Mouse (Mus musculus) ovary, postnatal 36 days (tissue): ENCODE data around the gene Pde4c.

Experiments
- DNase-seq: peaks from one replicate; pipeline ENCODE4 v3.0.0; 2022; ENCODE audit warnings: low spot score, mixed read lengths

The Pde4c gene

DNA sequence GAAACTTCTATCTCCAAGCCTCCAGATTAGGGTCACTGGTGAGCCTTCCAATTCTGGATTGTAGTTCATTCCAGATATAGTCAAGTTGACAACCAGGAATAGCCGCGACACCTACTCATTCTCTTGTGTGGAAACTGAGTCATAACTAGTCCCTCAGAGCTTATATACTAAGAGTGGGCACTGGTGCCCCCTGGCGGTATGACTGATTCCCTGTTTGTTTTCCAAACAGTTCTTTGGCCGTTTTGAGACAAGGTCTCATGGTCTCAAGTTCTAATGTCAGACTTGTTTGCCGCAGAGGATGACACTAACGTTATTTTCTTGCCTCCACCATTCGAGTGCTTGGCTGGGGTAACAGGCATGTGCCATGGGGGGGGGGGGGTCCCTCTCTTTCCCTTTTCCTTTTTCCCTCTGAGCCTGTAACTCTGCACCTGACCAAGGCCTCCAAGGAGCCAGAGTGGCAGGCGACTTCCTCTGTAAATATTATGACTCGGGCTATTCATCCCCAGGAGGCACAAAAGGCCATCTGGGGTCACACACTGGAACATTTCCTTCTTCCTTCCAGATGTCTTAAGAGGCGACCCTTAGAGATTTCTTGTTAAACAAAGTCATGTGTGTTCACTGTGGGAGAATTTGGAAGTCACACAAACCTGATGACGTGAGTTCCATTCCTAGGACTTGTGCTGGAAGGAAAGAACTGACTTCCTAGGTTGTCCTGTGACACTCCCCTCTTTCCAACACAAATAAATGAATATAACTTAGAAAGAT is 28.7 kb downstream of the Pde4c start:
- peak; percentile 56 for DNase-seq

DNA sequence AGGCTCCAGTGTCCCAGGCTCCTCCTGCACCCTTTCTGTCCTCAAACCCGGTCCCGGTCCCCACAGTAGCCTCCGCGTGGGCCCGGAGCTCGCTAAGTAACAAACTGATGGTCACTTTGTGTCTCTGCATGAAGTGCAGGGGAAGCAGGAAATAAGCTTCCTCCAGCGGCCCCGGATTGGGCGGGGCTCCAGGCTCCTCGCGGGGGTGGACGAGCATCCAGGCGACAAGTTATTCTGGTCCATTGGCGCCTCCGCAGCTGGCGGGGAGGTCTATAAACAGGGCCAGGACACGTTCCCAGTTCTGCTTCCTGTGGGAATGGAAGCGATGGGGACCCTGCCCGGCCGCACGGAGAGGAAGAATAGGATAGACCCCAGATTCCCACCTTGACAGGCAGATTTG is 29.6 kb downstream of the Pde4c start:
- peak; percentile 75 for DNase-seq

GRCm38 (mm10) chr8:70754043-70754870 is 30.7 kb downstream of the Pde4c start, which contains the start of gene Rab3a:
TSS of gene Rab3a (plus strand) at chr8:70754679.
- DNase-seq, result peak; percentile 93

DNA sequence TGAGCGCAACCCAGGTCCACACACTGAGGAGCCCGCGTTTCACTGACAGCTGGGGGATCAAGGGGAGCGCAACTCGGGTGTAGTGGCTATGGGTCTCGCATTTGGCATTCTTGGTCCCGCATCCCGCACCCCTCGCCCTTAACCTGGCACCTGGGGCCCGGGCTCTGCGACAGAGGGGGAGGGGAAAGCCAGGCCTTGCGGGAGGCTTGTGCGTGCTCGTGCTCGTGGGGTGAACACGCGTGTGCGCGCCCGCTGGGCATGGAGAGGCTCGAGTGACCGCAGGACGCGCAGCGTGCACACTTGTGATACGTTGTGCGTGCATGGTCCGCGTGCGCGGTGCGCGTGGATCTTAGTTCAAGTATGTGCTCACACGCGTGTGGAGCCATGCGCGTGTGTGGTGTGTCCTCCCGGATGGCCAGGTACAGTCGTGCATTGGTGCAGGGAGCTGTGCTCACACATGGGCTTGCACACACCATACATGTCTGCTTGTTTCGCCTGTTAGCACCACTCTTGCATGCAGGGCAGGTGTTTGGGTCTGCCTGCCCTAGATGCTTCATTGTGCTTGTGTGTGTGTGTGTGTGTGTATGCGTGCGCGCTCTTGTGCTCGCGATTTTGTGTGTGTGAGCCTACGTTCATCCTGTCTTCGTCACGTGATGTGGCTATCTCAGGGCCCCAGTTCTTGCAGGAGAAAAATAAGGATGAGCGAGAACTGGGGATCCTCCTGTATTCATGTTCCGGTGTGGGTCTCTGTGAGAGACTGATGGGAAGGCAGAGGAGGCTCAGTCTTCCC is 31.5 kb downstream of the Pde4c start:
- peak; percentile 52 for DNase-seq

DNA sequence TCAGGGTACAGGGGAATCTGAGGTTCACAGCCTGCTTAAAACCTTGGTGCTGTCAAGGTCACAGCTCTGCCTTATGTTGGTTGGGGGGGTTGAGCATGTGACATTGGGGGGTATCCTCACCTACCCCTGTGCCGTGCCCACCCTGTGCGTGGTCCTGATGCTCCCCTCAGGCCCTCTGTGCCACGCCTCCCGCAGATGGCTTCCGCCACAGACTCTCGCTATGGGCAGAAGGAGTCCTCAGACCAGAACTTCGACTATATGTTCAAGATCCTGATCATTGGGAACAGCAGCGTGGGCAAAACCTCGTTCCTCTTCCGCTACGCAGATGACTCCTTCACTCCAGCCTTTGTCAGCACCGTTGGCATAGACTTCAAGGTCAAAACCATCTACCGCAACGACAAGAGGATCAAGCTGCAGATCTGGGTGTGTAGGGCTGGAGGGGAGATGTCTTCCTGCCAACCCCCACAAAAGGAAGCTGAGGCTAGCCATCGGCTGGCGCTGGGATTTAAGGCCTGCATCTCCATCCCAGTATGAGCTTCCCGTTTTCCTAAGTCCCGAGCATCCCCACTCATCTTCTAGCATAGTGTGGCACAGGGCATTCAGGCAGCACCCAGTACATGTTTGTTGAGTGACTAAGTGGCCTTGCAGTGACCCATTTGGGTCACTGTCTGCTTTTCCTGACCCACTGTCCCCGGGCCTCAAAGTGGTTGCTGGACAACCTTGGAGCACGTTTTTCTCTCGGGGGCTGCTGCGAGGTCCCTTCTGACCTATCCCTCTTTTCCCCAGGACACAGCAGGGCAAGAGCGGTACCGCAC is 32.3 kb downstream of the Pde4c start:
- DNase-seq, result peak; percentile 17

DNA sequence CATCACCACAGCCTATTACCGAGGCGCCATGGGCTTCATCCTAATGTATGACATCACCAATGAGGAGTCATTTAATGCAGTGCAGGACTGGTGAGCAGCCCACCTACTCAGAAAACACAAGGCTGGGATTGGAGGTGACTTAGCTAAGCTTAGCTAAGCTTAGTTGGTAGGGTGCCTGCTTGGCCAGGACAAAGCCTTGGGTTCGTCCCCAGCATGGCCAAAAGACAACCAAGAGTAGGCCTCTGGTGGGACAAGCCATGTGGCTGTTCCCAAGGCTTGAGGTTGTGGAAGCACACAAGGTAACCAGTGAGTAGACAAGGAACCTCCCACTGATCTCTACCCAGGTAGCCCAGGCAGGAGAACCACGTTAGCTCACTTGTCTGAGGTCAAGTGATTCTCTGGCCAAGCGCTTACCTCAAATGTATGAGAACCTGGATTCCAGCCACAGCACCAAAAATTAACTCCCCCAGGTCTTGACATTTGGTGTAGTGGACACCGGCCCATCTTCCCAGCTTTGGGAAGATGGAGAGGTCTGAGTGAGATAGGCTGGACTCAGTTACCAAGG is 33.0 kb downstream of the Pde4c start:
- DNase-seq, result peak; percentile 4

- DNase-seq, result peak; percentile 21
Observed at GRCm38 (mm10) chr8:70757523-70758307, 34.2 kb downstream of the Pde4c start.

GRCm38 (mm10) chr8:70758308-70758615 is 34.7 kb downstream of the Pde4c start:
- peak; percentile 13 for DNase-seq

GRCm38 (mm10) chr8:70758616-70759561 is 35.4 kb downstream of the Pde4c start:
- peak; percentile 52 for DNase-seq

DNA sequence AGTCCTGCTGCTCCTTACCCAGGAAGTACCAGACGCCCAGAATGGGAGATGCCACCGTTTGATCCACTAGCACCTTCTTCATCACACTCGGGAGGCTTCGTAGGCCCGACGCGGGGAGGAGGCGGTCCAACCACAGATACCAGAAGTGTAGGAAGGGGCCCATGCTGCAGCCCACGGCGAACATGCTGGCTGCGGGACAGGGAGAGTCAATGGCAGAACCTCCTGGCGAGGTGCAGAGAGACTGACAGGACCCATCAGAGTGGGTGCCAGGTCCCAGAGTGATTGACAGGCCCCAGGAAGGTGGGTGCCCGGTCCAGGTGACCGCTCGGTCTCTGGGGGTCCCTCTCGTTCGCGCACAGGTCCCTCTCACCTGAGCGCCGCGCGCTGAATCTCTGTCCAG is 36.8 kb downstream of the Pde4c start:
- no peak for DNase-seq

- DNase-seq, result peak; percentile 91
Observed at GRCm38 (mm10) chr8:70760775-70761406, 37.4 kb downstream of the Pde4c start, which contains the start of gene Mpv17l2. TSS of gene Mpv17l2 (minus strand) at chr8:70760946.

DNA sequence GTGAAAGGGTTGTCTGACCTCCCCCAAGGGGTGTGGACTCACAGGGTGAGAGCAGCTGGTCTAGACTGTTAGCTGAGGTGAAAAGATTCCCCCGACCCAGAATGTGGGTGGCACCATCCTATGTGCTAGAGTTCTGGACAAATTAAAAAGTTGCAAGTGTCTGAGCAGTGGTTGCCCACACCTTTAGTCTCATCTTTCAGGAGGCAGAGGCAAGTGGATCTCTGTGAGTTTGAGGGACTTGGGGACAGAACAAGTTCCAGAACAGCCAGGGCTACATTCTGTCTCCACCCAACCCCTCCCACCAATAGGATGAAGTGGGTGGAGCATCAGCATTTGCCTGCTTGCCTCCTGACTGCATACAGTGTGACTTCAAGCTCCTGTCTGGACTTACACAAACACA is 38.6 kb downstream of the Pde4c start:
- no peak for DNase-seq

- no peak for DNase-seq
Observed at GRCm38 (mm10) chr8:70763354-70763753, 39.8 kb downstream of the Pde4c start.

DNA sequence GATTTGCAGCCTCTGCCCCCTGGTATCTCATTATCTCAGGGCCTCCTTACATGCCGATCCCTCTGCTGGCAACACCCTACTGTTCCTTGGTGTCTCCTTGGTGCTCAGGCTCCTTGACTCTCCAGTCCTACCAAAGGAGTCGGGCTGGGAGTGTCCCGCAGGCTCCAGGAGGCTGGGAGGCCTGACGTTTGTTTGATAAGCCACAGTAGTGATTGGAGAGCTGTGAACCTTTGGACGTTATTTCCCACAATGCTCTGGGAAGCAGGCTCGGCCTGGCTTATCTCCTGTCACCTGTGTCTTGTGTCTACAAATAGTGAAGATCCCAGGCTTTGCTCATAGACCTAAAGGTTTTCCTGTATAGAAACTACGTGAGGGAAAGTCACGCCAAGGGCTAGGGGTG is 40.5 kb downstream of the Pde4c start:
- no peak for DNase-seq

GRCm38 (mm10) chr8:70764676-70765075 is 41.2 kb downstream of the Pde4c start:
- no peak for DNase-seq

GRCm38 (mm10) chr8:70765329-70765728 is 41.8 kb downstream of the Pde4c start:
- no peak for DNase-seq

- DNase-seq, result no peak
Observed at GRCm38 (mm10) chr8:70765838-70766570, 42.5 kb downstream of the Pde4c start.
